Mouse (Mus musculus) duodenum, adult 2 months (tissue): ENCODE results near the gene Gm2564. TPM values are rescaled to one million over a fixed set of nuclear protein-coding genes. Genes with fewer than 3 reads are reported as not detected.

Source experiments
- polyA plus RNA-seq: library from polyadenylated mRNA; depleted of rRNA; stranded (reverse); fragments of >200 nt; gene quantifications from 2 replicates; pipeline ENCODE4 v1.2.3, GENCODE M21; 2012; ENCODE audit warnings: low replicate concordance; rRNA removed

Gm2564 gene
- polyA plus RNA-seq, result 0.41 and 1.3 TPM in 2 replicates

DNA sequence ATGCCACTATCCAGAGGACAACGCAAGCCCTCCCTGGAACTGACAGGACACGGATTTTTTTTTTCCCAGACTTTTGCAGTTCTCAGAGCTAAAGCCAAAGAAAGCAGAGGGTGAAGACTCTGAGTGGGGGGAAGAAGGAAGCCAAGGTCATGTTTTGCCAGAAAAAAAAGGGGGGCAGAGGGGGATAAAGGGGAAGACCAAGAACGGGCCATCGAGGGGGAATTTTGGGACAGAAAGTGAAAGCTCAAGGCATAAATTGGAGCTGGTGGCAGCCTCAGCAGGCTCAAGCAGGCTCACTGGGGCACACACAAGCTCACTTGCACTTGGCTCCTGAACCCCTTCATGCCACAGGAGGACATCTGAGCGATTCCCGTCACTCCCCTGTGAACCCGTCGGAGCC is at the start of gene Gm2564:
Gene Gm2564, plus strand, starts transcription at position 301 of the 400 bp plus-strand sequence.

DNA sequence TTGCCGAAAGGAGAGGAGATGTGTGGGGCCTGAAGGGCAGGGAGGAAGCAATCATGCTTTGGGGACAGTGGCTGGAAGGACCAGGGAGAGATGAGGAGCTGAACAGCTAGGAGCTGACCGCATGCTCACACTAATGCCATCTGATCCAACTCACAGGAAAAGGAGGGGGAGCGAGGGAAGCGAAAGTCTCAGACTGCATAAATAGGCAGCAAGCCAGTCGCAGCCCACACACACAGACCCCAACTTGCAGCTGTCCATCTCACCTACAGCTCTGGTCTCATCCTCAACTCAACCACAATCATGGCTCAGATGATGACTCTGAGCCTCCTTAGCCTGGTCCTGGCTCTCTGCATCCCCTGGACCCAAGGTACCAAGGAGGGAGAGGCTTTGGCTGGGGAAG is 17.6 kb upstream of the Gm2564 start, which contains the start of gene Gm10591:
Gene Gm10591, plus strand, starts transcription at position 301 of the 400 bp plus-strand sequence.

DNA sequence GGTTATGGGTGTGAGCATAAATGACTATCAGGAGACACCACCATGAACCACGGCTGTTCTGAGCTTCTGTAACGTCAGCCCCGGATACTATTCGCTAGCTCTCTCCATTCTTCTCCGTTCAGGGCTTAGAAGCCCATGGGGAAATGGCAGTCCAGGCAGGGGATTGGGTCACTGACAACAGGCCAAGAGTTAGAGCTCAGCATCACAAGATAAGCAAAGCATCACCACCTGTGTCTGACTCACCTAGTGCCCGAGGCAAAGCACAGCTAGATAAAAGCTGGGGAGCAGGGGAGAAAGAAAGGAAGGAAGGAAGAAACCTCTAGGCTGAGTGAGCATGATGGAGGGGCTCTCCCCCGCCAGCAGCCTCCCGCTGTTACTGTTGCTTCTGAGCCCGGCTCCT is 25.4 kb downstream of the Gm2564 start, which contains the start of gene Ccl27b:
Gene Ccl27b, plus strand, starts transcription at position 301 of the 400 bp plus-strand sequence.

DNA sequence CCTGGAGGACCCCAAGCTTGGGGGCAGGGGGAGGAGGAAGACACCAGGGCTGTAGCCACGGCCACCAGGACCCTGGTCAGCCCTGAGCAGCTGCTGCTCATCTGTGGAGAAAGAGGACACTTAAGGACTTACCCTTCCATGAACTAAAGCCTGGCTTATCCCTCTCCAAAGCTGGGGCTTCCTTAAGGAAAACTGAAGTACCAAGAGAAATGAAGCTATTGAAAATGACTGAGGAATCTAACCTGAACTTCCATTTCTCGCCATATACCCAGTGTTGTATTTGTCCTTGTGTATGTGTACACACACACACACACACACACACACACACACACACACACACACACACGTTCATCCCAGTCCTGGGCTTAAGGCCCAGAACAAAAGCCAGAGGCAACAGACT is 32.3 kb downstream of the Gm2564 start, which contains the start of gene Il11ra2:
Gene Il11ra2, minus strand, starts transcription at position 101 of the 400 bp plus-strand sequence.

Other genes starting within 250 kb of the Gm2564 start
- not detected in 2 replicates for gene Gm21586, start 190.3 kb upstream of the Gm2564 start, polyA plus RNA-seq
- gene Gm2163, start 163.0 kb upstream of the Gm2564 start, polyA plus RNA-seq, result not detected in 2 replicates
- not detected in 2 replicates for gene Fam205a2, start 101.5 kb upstream of the Gm2564 start, polyA plus RNA-seq
- 1.1 TPM in 1 of 2 replicates, not detected in the other for gene Gm10591, start 17.5 kb upstream of the Gm2564 start, polyA plus RNA-seq
- not detected in 2 replicates for gene Ccl27b, start 25.5 kb downstream of the Gm2564 start, polyA plus RNA-seq
- not detected in 2 replicates for gene Il11ra2, start 32.2 kb downstream of the Gm2564 start, polyA plus RNA-seq
- gene 4930578G10Rik, start 105.8 kb downstream of the Gm2564 start, polyA plus RNA-seq, result not detected in 2 replicates
- 3.9 and 8.2 TPM in 2 replicates for gene Ccl19, start 126.9 kb downstream of the Gm2564 start, polyA plus RNA-seq
- 25.7 and 25.8 TPM in 2 replicates for gene Ccl21a, start 144.3 kb downstream of the Gm2564 start, polyA plus RNA-seq
- not detected in 2 replicates for gene Fam205a1, start 224.2 kb downstream of the Gm2564 start, polyA plus RNA-seq
- gene Gm12394, start 227.1 kb downstream of the Gm2564 start, polyA plus RNA-seq, result not detected in 2 replicates
- gene Fam205c, start 244.5 kb downstream of the Gm2564 start, polyA plus RNA-seq, result not detected in 2 replicates